Mouse (Mus musculus): ENCODE measurements around the gene Tcte2.

Tcte2 gene

GRCm38 (mm10) chr17:13744824-13745223 is 16.8 kb downstream of the Tcte2 start:
- DNase-seq = peak; percentile 79 to 86

DNA sequence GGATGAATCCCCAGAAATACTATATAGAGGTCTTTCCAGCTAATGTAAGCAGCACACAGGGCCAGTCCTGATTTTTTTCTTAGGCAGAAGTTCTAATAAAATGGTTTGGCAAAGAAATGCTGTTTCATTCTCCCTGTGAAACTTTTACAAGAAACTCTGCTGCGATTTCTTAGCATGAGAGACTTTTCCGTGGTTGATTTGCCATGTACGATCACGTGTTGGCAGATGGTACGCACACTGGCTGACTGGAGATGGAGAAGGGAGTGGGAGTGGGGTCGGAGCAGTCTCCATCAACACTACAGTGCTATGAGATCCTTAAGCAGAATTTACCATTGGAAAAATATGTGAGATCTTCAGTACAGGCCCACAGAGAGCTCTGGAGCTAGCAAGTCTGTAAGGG is 17.4 kb downstream of the Tcte2 start:
- no peak for DNase-seq

GRCm38 (mm10) chr17:13743709-13744079 is 17.9 kb downstream of the Tcte2 start:
- DNase-seq = no peak

GRCm38 (mm10) chr17:13742941-13743708 is 18.5 kb downstream of the Tcte2 start:
- DNase-seq = no peak

DNA sequence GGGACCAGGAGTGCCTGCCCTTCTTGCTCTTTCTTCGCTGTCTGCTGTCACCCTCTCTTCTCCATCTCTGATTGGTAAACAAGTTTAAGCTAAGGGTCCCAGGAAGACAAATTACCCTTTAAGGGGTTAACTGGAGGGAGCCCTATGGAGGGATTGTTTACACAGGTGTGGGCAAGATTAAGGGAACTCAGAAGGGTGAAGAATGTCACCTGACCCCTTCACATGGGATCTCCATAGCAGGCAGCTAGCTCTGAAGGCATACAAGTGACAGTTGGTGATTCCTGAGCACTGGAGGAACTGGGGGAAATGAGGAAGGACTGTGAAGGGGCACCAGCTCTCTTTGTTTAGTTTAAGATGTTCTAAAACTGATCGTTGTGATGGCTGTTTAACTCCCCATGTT is 19.3 kb downstream of the Tcte2 start:
- no peak for DNase-seq

- no peak for DNase-seq
These were observed 20.0 kb downstream of the Tcte2 start for GRCm38 (mm10) chr17:13741611-13742010.

DNA sequence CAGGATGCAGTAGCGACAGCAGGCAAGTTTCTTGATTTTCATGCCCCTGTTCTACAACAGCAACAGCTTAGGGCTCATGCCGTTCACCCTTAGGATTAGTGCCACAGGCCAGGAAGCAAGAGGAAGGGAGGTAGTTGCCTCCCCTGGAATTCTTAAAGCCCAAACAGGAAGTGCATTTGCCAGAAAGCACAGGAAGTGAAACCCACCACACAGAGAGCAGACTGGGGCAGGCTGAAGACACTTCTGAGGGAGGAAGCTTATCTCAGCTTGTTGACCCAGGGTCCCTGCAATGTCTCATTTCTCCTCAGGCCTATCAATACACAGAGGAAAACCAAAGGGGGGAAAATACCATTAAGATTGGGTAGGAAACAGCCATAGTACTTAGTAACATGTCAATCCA is 20.8 kb downstream of the Tcte2 start:
- DNase-seq = no peak

DNA sequence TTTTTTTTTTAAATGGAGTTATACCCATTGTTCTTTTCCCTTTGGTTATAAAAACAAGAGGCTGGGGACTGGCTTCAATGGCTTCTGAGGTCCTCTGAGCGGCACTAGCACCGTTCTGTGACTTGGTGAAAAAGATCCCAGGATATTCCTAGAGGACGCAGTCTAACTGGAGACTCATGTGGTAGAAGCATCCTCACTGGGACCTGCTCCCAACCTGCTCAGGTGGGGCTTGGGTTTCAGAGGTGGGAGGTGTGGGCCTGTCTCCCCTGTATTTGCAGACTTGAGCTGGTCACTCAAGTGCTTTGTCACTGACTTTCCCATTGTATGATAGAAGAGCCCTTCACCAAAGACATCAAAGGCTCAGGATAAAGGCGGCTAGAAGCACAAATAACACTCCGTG is 21.6 kb downstream of the Tcte2 start:
- no peak for DNase-seq

DNA sequence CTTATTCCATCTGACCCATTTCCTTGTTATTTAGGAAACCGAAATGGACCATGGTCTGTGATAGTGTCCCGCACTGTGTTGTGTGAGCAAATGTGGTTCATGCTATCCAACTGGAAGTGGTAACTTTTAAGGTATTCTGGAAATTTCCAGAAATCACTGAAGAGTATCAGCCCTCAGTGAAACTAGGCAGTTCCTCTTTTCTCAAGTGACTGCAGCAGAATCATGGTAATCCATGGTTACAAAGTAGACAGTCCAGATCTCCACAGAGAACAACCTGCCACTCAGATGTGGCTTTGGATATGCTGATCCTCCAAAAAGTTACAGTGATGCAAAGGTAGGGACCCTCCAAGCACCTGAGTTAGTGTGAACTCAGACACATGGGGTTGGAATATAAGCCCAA is 22.7 kb downstream of the Tcte2 start:
- DNase-seq = no peak

DNA sequence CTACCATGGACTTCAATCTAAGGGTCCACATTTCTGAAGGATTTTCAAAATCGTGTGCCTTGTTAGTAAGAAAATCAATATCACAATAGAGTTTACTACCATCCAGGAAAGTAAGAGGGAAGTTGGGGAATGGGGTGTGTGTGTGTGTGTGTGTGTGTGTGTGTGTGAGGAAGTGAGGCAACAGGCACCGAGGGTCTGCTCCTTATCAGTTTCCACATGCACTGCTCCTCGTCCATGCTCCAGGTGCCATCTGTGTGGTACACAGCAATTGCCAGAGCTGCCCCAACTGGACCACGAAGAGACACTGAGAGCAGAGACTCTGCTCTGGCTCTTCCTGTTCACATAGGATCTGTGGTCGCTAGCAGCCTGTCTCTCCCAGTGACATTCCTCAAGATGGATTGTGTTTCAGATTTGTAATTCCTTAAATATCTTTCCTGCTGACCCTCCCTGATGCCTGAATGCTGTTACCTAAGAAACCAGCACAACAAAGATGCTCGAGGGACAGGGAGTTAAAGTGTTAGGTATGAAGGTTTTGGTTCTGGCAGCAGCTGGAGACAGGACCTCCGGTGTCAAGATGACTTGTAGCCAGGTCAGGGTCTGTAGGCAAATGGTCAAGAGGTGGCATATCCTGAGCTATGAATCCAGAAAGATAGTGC is 23.4 kb downstream of the Tcte2 start:
- DNase-seq = no peak

DNA sequence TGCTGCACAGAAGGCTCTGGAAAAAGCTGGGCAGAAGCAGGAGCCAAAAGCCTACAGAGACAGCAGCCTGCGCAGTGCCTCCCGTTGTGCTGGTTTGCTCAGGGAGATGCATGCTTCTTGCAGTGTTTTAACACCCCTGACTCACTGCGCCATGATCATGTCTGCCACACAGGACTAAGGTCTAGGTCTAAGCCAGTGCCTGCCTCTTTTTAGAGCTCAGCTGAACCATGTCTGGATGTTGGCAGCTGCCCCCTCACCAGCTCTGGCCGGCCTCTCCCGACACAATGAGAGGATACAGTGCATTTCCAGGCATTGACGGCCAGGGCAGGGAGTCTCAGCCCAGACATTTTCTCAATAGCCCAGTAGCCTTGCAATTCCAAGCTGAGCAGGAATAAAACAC is 24.3 kb downstream of the Tcte2 start:
- peak; percentile 19 to 24 for DNase-seq

GRCm38 (mm10) chr17:13735803-13736282 is 25.8 kb downstream of the Tcte2 start:
- no peak for DNase-seq

DNA sequence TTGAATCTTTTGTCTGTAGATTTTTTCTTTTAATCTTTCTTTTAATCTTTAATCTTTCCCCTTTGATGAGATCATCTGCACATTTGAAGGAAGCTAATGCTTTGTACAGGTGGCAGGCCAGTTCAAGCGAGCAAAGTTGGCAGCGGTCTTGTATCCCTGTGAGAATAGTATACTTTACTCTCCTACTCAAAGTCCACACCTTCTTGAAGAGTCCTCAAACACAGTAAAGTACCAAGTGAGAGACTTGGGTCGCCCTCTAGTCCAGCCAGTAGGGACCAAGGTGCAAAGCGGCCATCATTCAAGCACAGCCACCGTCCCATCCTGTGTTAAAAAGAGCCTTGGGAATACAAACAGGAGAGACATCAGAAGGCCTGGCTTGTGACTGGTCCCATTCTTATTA is 26.6 kb downstream of the Tcte2 start:
- DNase-seq = no peak

DNA sequence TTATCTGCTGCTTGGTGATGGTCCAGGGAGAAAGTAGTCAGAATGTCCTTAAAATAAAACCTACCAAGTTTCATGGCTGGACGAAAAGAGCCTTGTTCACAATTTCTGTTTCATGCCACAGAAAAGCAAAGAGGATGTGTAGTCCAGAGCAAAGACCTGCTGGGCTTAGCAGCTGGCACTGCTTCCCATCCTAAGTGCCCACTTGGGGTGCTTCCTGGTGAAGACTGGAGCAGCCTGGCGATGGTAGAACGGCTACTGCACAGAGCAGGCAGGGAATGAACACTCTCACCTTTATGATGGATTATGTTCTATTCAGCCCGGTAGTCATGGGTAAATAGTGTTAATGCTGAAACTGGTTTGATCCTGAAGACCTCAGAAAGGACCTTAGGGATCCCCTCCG is 27.7 kb downstream of the Tcte2 start:
- DNase-seq = no peak

- DNase-seq = no peak
These were observed 28.9 kb downstream of the Tcte2 start for GRCm38 (mm10) chr17:13732685-13733084.

DNA sequence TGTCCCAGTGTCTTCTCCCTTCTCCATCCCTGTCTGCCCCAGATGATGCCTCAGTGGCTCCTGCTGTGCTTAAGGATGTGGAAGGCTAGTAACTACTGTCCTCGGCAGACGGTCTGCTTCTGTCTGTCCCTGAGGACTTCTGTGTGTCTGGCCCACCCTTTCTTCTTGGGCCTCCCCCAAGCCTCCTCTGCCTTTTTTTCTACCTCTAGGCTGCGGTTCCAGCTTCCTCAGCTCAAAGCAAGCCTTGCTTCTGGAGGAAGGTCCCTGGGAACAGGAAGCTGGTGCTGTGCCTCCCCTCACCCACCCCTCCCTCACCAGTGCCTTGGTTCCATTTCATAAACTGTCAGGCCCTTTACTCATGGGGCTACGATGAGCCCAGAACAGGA is 29.9 kb downstream of the Tcte2 start:
- DNase-seq = peak in 1 of 2 experiments; percentile 16

DNA sequence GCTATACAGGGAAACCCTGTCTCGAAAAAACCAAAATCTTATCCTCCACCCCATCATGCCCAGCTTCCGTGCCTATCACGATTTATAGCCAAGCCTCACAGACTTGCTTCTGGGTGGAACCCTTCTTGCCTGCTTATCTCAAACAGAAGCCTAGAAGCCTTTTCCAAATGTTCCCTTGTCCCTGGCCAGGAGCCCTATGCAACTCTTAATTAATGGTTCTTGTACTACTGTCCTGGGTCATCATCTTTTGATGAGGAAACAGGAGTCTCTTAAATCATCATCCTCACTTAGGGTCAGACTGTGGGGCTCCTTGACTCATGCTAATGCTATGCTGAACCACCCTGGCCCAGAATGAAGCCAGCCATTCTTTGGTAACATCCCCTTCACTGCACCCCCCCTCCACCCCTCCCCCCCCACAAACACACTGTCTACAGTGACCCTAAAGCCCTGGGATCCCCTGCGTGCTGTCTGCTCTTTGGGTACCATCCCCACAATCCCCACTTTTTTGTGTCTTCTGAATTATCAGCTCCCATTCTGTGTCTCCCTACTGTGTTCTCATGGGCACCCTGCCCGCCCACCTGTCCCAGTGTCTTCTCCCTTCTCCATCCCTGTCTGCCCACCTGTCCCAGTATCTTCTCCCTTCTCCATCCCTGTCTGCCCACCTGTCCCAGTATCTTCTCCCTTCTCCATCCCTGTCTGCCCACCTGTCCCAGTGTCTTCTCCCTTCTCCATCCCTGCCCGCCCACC is 30.5 kb downstream of the Tcte2 start:
- DNase-seq = peak in 1 of 2 experiments; percentile 35

DNA sequence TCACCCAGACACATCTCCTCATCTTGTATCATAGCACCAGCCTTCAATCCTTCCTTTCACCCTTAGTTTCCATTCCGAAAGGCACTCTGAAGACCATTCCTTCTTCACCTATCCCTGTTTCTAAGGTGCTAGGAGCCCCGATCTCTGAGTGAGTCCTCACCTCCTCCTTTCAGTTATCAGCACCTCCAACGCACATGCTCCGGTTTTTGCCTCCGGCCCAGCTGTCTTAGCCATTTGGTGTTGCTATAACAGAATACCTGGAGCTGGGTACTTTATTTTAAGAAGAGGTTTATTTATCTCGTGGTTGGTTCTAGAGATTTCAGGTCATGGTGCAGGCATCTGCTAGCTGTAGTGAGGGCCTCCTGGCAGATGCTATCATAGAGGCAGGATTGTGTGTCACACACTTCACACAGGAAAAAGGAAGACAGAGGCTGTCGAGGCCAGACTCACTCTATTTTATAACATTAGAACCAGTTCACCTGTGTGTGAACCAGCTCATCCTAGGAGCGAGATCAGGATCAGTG is 34.7 kb downstream of the Tcte2 start:
- DNase-seq = no peak

- DNase-seq = peak in 1 of 2 experiments; percentile 16
These were observed 36.5 kb downstream of the Tcte2 start for GRCm38 (mm10) chr17:13725004-13725550.

DNA sequence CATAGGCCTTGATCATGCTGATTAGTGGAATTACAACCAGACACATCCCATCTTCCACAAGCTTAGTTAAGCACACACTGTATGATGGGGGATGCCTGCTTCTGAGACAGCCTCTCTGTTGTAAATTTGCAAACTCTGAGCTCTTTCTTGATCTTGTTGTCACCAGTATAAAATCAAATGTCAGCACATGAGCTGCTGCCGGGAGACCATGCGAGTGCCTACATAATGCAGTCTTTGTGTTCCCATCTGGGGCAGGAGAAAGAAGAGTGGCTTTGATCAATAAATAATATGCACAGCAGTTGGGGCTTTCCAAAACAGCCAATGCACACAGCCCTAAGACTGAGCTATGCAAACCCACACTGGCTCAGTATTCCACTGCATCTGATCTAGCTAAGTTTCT is 39.2 kb downstream of the Tcte2 start:
- DNase-seq = no peak

DNA sequence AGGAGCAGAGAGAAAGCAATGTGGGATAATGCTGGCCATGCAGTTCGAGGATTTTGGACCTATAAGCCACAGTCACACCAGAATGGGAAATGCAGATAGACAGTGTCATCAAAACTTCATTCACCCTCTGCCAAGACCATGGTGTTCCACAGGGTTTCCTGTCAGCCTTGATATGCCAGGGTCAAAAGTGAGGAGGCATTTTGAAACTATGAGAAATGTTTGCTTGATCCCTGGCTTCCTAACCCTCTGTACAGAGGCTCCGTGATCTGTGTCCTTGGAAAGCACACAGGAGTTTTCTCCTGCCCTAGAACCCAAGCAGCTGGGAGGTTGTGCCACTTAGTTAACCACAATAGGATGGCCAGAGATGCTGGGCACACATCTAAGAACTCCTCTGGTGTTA is 40.3 kb downstream of the Tcte2 start:
- DNase-seq = no peak

DNA sequence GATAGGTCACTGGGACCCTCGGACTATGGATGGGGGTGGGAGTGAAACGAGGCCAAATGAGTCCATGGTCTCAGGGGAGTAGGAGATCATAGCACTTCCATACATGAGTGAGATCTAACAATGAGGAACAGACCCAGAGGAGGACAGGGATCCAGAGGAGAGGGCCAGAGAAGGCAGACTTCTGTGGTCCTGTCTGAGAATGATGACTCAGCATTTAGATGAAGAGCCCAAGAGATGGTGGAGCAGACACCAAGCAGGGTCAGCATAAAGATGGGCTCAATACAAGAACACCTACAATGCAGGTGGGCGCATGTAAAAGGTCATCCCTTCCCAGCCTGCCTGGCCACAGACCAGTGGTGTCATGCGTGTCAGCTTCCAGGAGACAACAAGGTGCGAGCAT is 41.4 kb downstream of the Tcte2 start:
- no peak for DNase-seq

DNA sequence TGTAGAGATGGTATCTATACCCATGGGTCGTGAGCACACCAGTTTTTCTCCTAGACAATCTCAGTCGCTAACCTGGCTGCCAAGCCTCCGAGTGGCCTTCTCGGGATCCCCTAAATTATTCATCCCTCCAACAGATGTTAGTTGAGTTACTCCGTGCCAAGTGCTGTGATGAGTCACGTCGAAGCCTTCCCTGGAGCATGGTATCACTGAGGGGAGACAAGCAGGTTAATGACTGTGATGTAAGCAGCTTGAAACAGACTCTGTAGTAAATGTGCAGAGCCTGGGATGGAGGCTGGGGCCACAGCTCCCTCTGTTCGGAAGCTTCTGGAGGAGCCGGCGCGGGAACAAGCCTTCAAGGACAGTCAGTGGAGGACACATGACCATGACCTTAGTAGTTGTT is 44.2 kb downstream of the Tcte2 start:
- no peak for DNase-seq
